20 mouse cellular contexts compared by ENCODE assay signal in the genomic region with DNA sequence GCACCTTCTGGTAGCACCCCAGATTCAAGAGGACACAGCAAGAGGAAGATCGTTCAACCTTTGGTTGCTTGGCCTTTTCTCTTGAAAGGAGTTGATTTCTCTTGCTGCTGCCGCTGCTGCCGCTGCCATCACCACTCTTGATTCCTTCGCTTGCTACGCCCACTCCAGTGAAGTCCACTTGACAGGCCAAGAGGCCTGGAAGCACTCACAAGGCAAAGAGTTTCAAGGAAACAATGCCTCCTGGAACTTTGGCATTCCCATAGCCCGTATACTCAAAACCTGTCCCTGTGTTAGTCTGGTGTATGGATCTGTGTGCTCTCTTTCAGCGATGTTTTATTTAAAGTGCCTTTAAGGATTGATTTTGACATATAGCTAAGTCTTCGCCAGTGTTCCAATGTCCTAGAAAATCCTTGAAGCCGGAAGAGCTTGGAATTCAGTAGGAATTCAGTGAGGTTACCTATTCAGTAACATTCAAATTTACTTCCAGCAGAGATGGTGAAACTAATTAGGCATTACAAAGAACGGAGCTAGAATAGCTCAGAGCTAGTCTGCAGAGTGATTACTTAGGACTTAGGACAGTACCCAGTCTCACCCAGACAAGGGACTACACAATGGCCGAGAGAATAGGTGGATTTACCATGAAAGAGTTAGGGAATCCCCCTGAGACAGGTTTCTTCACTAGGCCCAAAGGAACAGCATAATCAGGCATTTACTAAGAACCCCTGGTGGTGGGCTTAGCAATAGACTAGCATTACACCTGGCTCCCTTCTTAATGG. TPM values are rescaled to one million over a fixed set of nuclear protein-coding genes. Genes with fewer than 3 reads are reported as not detected.
DNase-seq lines count a peak whose midpoint lies in the region; ATAC-seq and TF ChIP-seq lines count a peak whose summit lies in the region.
"Not testable (repeated sequence)": the region's sequence is repeated elsewhere in the genome, so short reads cannot be mapped to it uniquely, and the experiment has no call there.
"Had no signal": no experiment of that assay in that cellular context is flagged by ENCODE, and none has a peak within 500 bp of the region (broad histone marks: within the 10 kb centered on the region; RNA-seq: fewer than 3 reads in every experiment).

No protein-coding gene starts in this region.

- DNase-seq in ES-CJ7 (ENCODE audit: low read depth, low spot score), result peak; percentile 96
- peak; percentile 99 for DNase-seq in R1 (ENCODE audit: low read depth, low spot score)
- DNase-seq in heart, adult 11 months, result peak; percentile 70
- DNase-seq in lung, adult 2 months, result peak; percentile 68
- peak; percentile 80 for DNase-seq in lung, postnatal 0 days (ENCODE audit: low spot score)
- DNase-seq in lung, postnatal 14 days, result peak; percentile 65
- peak; percentile 89 for DNase-seq in lung, postnatal 36 days

- peak; percentile 67 for ATAC-seq in lung, postnatal 0 days

- peak overlapping the region; percentile 34 for H3K4me2 ChIP-seq in lung, postnatal 0 days (replicated peaks; ENCODE audit: low read depth, low read length)

- TF ChIP-seq CTCF in E14TG2a.4 (conservative IDR thresholded peaks at IDR 0.05; ENCODE audit: low read length); lung, adult 2 months (IDR thresholded peaks at IDR 0.05; ENCODE audit: insufficient read depth, low read length); lung, postnatal 0 days (IDR thresholded peaks at IDR 0.05): not testable (repeated sequence)

- H3K36me3 ChIP-seq in E14TG2a.4 (ENCODE audit: insufficient read depth, low read length), result peaks cover 17% of the 10 kb centered on the region
- H3K36me3 ChIP-seq in lung, postnatal 0 days (ENCODE audit: insufficient read depth, low read length), result not testable (repeated sequence)

- TF ChIP-seq EP300 in lung, postnatal 0 days (IDR thresholded peaks at IDR 0.05), result peak; percentile 76

- peak overlapping the region; percentile 51 for H3K27ac ChIP-seq in lung, postnatal 0 days (ENCODE audit: low read length)

- peaks cover 18% of the 10 kb centered on the region for H3K9me3 ChIP-seq in E14TG2a.4 (ENCODE audit: low read length)
- not testable (repeated sequence) for H3K9me3 ChIP-seq in lung, postnatal 0 days (ENCODE audit: low read length)

- not testable (repeated sequence) for H3K27me3 ChIP-seq in E14TG2a.4 (ENCODE audit: insufficient read depth, low read length); lung, postnatal 0 days (replicated peaks; ENCODE audit: insufficient read depth, low read length)

- not testable (repeated sequence) for H3K9ac ChIP-seq in lung, postnatal 0 days (replicated peaks; ENCODE audit: low read depth)

- H3K4me1 ChIP-seq in E14TG2a.4 (replicated peaks; ENCODE audit: low read depth, low read length), result peaks cover 65% of the 10 kb centered on the region
- not testable (repeated sequence) for H3K4me1 ChIP-seq in lung, adult 2 months (ENCODE audit: control insufficient read depth, insufficient read depth, low read length); lung, postnatal 0 days (ENCODE audit: insufficient read depth, low read depth, low read length)

- peak; percentile 48; the same call in 1 of the 2 replicates for TF ChIP-seq POLR2A in lung, adult 2 months (IDR thresholded peaks at IDR 0.05; ENCODE audit: borderline replicate concordance, extremely low read depth, low read depth, low read length)

- WGBS in lung, adult 2 months, result 64% methylated on average over 11 of the region's 11 CpGs
- 49% methylated on average over 11 of the region's 11 CpGs for WGBS in lung, postnatal 0 days

- H3K4me3 ChIP-seq in E14TG2a.4 (replicated peaks; ENCODE audit: low read length), result peak overlapping the region; percentile 69
- peak overlapping the region; percentile 8 for H3K4me3 ChIP-seq in lung, adult 2 months (replicated peaks; ENCODE audit: extremely low read depth, low read depth, low read length)
- H3K4me3 ChIP-seq in lung, postnatal 0 days (ENCODE audit: low read depth, low read length), result not testable (repeated sequence)

RNA-seq across cellular contexts. Expression of a gene that starts 5.7 kb away (rescaled TPM):
- 0.40 and 0.49 TPM in 2 replicates for polyA plus RNA-seq in lung, adult 2 months (2012; rRNA removed)
- 1.8 and 2.0 TPM in 2 replicates for polyA plus RNA-seq in lung, postnatal 0 days (2015; fragmentation: Nextera tagmentation; extraction: Ambion mirVana)
- polyA plus RNA-seq: activated CD4-positive, CD25-positive, alpha-beta regulatory T cell, adult 4 months; CD4-positive, CD25-positive, alpha-beta regulatory T cell, adult 4 months; cerebellum, adult 2 months; cortical plate, adult 2 months; embryonic facial prominence, embryonic 10.5 days; embryonic facial prominence, embryonic 12.5 days; embryonic facial prominence, embryonic 14.5 days; forebrain, embryonic 13.5 days; forebrain, embryonic 15.5 days; G1E had no signal

RNA-seq across cellular contexts. Expression of a gene that starts 15.5 kb away (rescaled TPM):
- polyA plus RNA-seq in lung, adult 2 months (2012; rRNA removed), result 2.1 and 3.3 TPM in 2 replicates
- 10.8 and 13.1 TPM in 2 replicates for polyA plus RNA-seq in lung, postnatal 0 days (2015; fragmentation: Nextera tagmentation; extraction: Ambion mirVana)

RNA-seq across cellular contexts. Expression of a gene that starts 15.6 kb away (rescaled TPM):
- polyA plus RNA-seq in lung, adult 2 months (2012; rRNA removed), result 59.5 and 77.6 TPM in 2 replicates
- 173 and 177 TPM in 2 replicates for polyA plus RNA-seq in lung, postnatal 0 days (2015; fragmentation: Nextera tagmentation; extraction: Ambion mirVana)

RNA-seq across cellular contexts. Expression of a gene that starts 26.8 kb away (rescaled TPM):
- polyA plus RNA-seq in lung, adult 2 months (2012; rRNA removed), result 8.2 and 14.5 TPM in 2 replicates
- 3.9 and 4.9 TPM in 2 replicates for polyA plus RNA-seq in lung, postnatal 0 days (2015; fragmentation: Nextera tagmentation; extraction: Ambion mirVana)
- polyA plus RNA-seq: activated CD4-positive, CD25-positive, alpha-beta regulatory T cell, adult 4 months; CD4-positive, CD25-positive, alpha-beta regulatory T cell, adult 4 months; cortical plate, adult 2 months; forebrain, embryonic 11.5 days; G1E; Patski had no signal

RNA-seq across cellular contexts. Expression of a gene that starts 43.5 kb away (rescaled TPM):
- polyA plus RNA-seq in lung, adult 2 months (2012; rRNA removed), result 148 and 183 TPM in 2 replicates
- 273 and 278 TPM in 2 replicates for polyA plus RNA-seq in lung, postnatal 0 days (2015; fragmentation: Nextera tagmentation; extraction: Ambion mirVana)
